In genomic region chr2:72296984-72297715, GRCm38 (mm10) we compare ENCODE assay signal across 14 mouse cellular contexts. TPM values are rescaled to one million over a fixed set of nuclear protein-coding genes. Genes with fewer than 3 reads are reported as not detected.
DNase-seq lines count a peak whose midpoint lies in the region; ATAC-seq and TF ChIP-seq lines count a peak whose summit lies in the region.
"Had no signal": no experiment of that assay in that cellular context is flagged by ENCODE, and none has a peak within 500 bp of the region (broad histone marks: within the 10 kb centered on the region; RNA-seq: fewer than 3 reads in every experiment).

No protein-coding gene starts in this region.

- TF ChIP-seq EP300 in stomach, postnatal 0 days (optimal IDR thresholded peaks at IDR 0.05), result no peak

- WGBS in heart, embryonic 15.5 days, result 71% methylated on average over 10 of the region's 10 CpGs
- 64% methylated on average over 10 of the region's 10 CpGs for WGBS in lung, embryonic 15.5 days
- 75% methylated on average over 10 of the region's 10 CpGs for WGBS in intestine, embryonic 15.5 days
- WGBS in stomach, postnatal 0 days, result 60% methylated on average over 10 of the region's 10 CpGs

- H3K27ac ChIP-seq in heart, embryonic 15.5 days, result peak overlapping the region; percentile 67
- peak overlapping the region; percentile 86 for H3K27ac ChIP-seq in lung, embryonic 15.5 days
- H3K27ac ChIP-seq in intestine, embryonic 15.5 days, result 0 out of 2 replicates have a peak overlapping the region, but pooled peaks have one; percentile 33
- peak overlapping the region; percentile 82 for H3K27ac ChIP-seq in stomach, postnatal 0 days (replicated peaks)
- H3K27ac ChIP-seq: forebrain, embryonic 13.5 days; hindbrain, embryonic 13.5 days had no signal

- intact Hi-C loops in heart, postnatal 14 days (cut with DNase I), result loop anchor here (1.0 kb wide), 1 partner anchor 62 kb away; no protein-coding TSS in a partner anchor

- DNase-seq in heart, postnatal 14 days, result no peak
- no peak for DNase-seq in lung, postnatal 10 days
- DNase-seq in stomach, postnatal 0 days (ENCODE audit: low spot score), result no peak
- DNase-seq in cerebellum, adult 9-11 months, result no peak
- DNase-seq: cerebellum, adult 18-20 months; layer of hippocampus, postnatal 36 days; right cerebral cortex, postnatal 4 days had no signal

- H3K9ac ChIP-seq in heart, embryonic 15.5 days, result no peak overlapping the region
- 0 out of 2 replicates have a peak overlapping the region, but pooled peaks have one; percentile 37 for H3K9ac ChIP-seq in lung, embryonic 15.5 days
- no peak overlapping the region for H3K9ac ChIP-seq in intestine, embryonic 15.5 days
- peak overlapping the region; percentile 28; the same call in 1 of the 2 replicates for H3K9ac ChIP-seq in stomach, postnatal 0 days (ENCODE audit: low read length)
- H3K9ac ChIP-seq: forebrain, embryonic 13.5 days; hindbrain, embryonic 13.5 days had no signal

- peak overlapping the region; percentile 43 for H3K4me2 ChIP-seq in heart, embryonic 15.5 days
- H3K4me2 ChIP-seq in lung, embryonic 15.5 days, result peak overlapping the region; percentile 45
- H3K4me2 ChIP-seq in intestine, embryonic 15.5 days (replicated peaks), result 0 out of 2 replicates have a peak overlapping the region, but pooled peaks have one; percentile 5
- H3K4me2 ChIP-seq in stomach, postnatal 0 days (replicated peaks; ENCODE audit: low read depth), result peak overlapping the region; percentile 44
- H3K4me2 ChIP-seq: forebrain, embryonic 13.5 days; hindbrain, embryonic 13.5 days had no signal

- ATAC-seq in heart, embryonic 15.5 days (replicated peaks; ENCODE audit: insufficient number of reproducible peaks, insufficient read depth, low FRiP score, low read depth), result no peak
- no peak for ATAC-seq in lung, embryonic 15.5 days (ENCODE audit: borderline replicate concordance, extremely low read depth, low FRiP score, low TSS enrichment)
- ATAC-seq in intestine, embryonic 15.5 days, result no peak
- no peak for ATAC-seq in stomach, postnatal 0 days (ENCODE audit: low FRiP score, low TSS enrichment)
- ATAC-seq: CD4-positive, CD25-positive, alpha-beta regulatory T cell, adult 4 months; forebrain, embryonic 13.5 days had no signal

- TF ChIP-seq CTCF in stomach, postnatal 0 days (IDR thresholded peaks at IDR 0.05; ENCODE audit: low read depth), result no peak

- no peaks in the 10 kb centered on the region for H3K9me3 ChIP-seq in heart, embryonic 15.5 days (replicated peaks)
- no peaks in the 10 kb centered on the region for H3K9me3 ChIP-seq in lung, embryonic 15.5 days
- no peaks in the 10 kb centered on the region for H3K9me3 ChIP-seq in intestine, embryonic 15.5 days
- H3K9me3 ChIP-seq in stomach, postnatal 0 days (ENCODE audit: control insufficient read depth, low read length), result no peaks in the 10 kb centered on the region
- H3K9me3 ChIP-seq: forebrain, embryonic 13.5 days; hindbrain, embryonic 13.5 days; megakaryocyte, embryonic 14.5 days had no signal

- 0 out of 2 replicates have a peak, but pooled peaks cover 9% of the 10 kb centered on the region for H3K36me3 ChIP-seq in heart, embryonic 15.5 days
- peaks cover 11% of the 10 kb centered on the region for H3K36me3 ChIP-seq in lung, embryonic 15.5 days
- no peaks in the 10 kb centered on the region for H3K36me3 ChIP-seq in intestine, embryonic 15.5 days
- H3K36me3 ChIP-seq in stomach, postnatal 0 days (ENCODE audit: control insufficient read depth, insufficient read depth, low read length), result peaks cover 3% of the 10 kb centered on the region; the same call in 1 of the 2 replicates
- H3K36me3 ChIP-seq: hindbrain, embryonic 13.5 days had no signal

- H3K27me3 ChIP-seq in heart, embryonic 15.5 days, result no peaks in the 10 kb centered on the region
- no peaks in the 10 kb centered on the region for H3K27me3 ChIP-seq in lung, embryonic 15.5 days
- H3K27me3 ChIP-seq in intestine, embryonic 15.5 days (replicated peaks), result no peaks in the 10 kb centered on the region
- no peaks in the 10 kb centered on the region for H3K27me3 ChIP-seq in stomach, postnatal 0 days (ENCODE audit: control insufficient read depth, insufficient read depth, low read length)
- H3K27me3 ChIP-seq: forebrain, embryonic 13.5 days; hindbrain, embryonic 13.5 days; megakaryocyte, embryonic 14.5 days had no signal

- peaks cover 27% of the 10 kb centered on the region for H3K4me1 ChIP-seq in heart, embryonic 15.5 days (replicated peaks)
- H3K4me1 ChIP-seq in lung, embryonic 15.5 days, result peaks cover 25% of the 10 kb centered on the region
- H3K4me1 ChIP-seq in intestine, embryonic 15.5 days (replicated peaks), result no peaks in the 10 kb centered on the region; the same call in none of the 2 replicates
- H3K4me1 ChIP-seq in stomach, postnatal 0 days (replicated peaks; ENCODE audit: control insufficient read depth, insufficient read depth), result no peaks in the 10 kb centered on the region
- H3K4me1 ChIP-seq: forebrain, embryonic 13.5 days; hindbrain, embryonic 13.5 days had no signal

- no peak overlapping the region for H3K4me3 ChIP-seq in heart, embryonic 15.5 days
- 0 out of 2 replicates have a peak overlapping the region, but pooled peaks have one; percentile 14 for H3K4me3 ChIP-seq in lung, embryonic 15.5 days
- no peak overlapping the region for H3K4me3 ChIP-seq in intestine, embryonic 15.5 days (replicated peaks)
- H3K4me3 ChIP-seq in stomach, postnatal 0 days (ENCODE audit: low read depth, low read length), result no peak overlapping the region
- H3K4me3 ChIP-seq: forebrain, embryonic 13.5 days; hindbrain, embryonic 13.5 days; megakaryocyte, embryonic 14.5 days had no signal

RNA-seq across cellular contexts. Expression of gene Map3k20, which starts 11.7 kb away (rescaled TPM):
- polyA plus RNA-seq in heart, embryonic 15.5 days (2015; fragmentation: Nextera tagmentation; extraction: Ambion mirVana), result 46.4 and 47.4 TPM in 2 replicates
- total RNA-seq in heart, postnatal 14 days (2021), result 100 to 1,000 TPM; 220 to 230 TPM
- polyA plus RNA-seq in lung, embryonic 15.5 days (2015; fragmentation: Nextera tagmentation; extraction: Ambion mirVana), result 30.2 and 31.2 TPM in 2 replicates
- 17.0 and 17.7 TPM in 2 replicates for polyA plus RNA-seq in intestine, embryonic 15.5 days (2015; fragmentation: Nextera tagmentation; extraction: Ambion mirVana)
- 15.9 and 17.0 TPM in 2 replicates for polyA plus RNA-seq in stomach, postnatal 0 days (2015; fragmentation: Nextera tagmentation; extraction: Ambion mirVana)

Comparison
In these comparisons a context has a peak if more than half of its experiments do, and no peak if none do; other contexts are left out.
1. H3K27ac ChIP-seq: peak in every context shown above with its lines; median percentile 86 in lung, embryonic 15.5 days; 82 in stomach, postnatal 0 days; 67 in heart, embryonic 15.5 days; 33 in intestine, embryonic 15.5 days.
2. H3K9ac ChIP-seq: peak in lung, embryonic 15.5 days (single experiment) and stomach, postnatal 0 days (single experiment); none in heart, embryonic 15.5 days (single experiment) and intestine, embryonic 15.5 days (single experiment).
3. Peak in every context shown above with its lines, with median percentiles within 50 percentile points of each other: H3K4me2 ChIP-seq.